In genomic region chr5:149873482-149874002, GRCm38 (mm10) we compare ENCODE assay signal across 27 mouse cellular contexts.
DNase-seq lines count a peak whose midpoint lies in the region; ATAC-seq and TF ChIP-seq lines count a peak whose summit lies in the region.
"Had no signal": no experiment of that assay in that cellular context is flagged by ENCODE, and none has a peak within 500 bp of the region (broad histone marks: within the 10 kb centered on the region; RNA-seq: fewer than 3 reads in every experiment).

No protein-coding gene starts in this region.

- no peak overlapping the region for H3K27ac ChIP-seq in lung, embryonic 15.5 days
- H3K27ac ChIP-seq in intestine, embryonic 15.5 days, result no peak overlapping the region
- H3K27ac ChIP-seq: forebrain, embryonic 10.5 days; hindbrain, postnatal 0 days; liver, embryonic 14.5 days; midbrain, embryonic 10.5 days had no signal

- H3K9me3 ChIP-seq in lung, embryonic 15.5 days, result no peaks in the 10 kb centered on the region
- no peaks in the 10 kb centered on the region for H3K9me3 ChIP-seq in intestine, embryonic 15.5 days
- H3K9me3 ChIP-seq: forebrain, embryonic 10.5 days; heart, embryonic 12.5 days; midbrain, embryonic 10.5 days had no signal

- H3K4me2 ChIP-seq in lung, embryonic 15.5 days, result peak overlapping the region; percentile 35; the same call in 1 of the 2 replicates
- H3K4me2 ChIP-seq in intestine, embryonic 15.5 days (replicated peaks), result peak overlapping the region; percentile 38; the same call in 1 of the 2 replicates
- H3K4me2 ChIP-seq: heart, embryonic 12.5 days had no signal

- H3K27me3 ChIP-seq in lung, embryonic 15.5 days, result no peaks in the 10 kb centered on the region
- no peaks in the 10 kb centered on the region for H3K27me3 ChIP-seq in Patski
- no peaks in the 10 kb centered on the region for H3K27me3 ChIP-seq in intestine, embryonic 15.5 days (replicated peaks)
- H3K27me3 ChIP-seq: heart, embryonic 12.5 days had no signal

- no peak overlapping the region for H3K9ac ChIP-seq in lung, embryonic 15.5 days
- H3K9ac ChIP-seq in intestine, embryonic 15.5 days, result no peak overlapping the region
- H3K9ac ChIP-seq: heart, embryonic 12.5 days; liver, embryonic 14.5 days had no signal

- CTCF ChIA-PET in Patski (lab: Charles Lee), result no interaction called here

- peaks cover 4% of the 10 kb centered on the region; the same call in 1 of the 2 replicates for H3K4me1 ChIP-seq in lung, embryonic 15.5 days
- no peaks in the 10 kb centered on the region for H3K4me1 ChIP-seq in intestine, embryonic 15.5 days (replicated peaks)
- H3K4me1 ChIP-seq: heart, embryonic 12.5 days had no signal

- no peak for TF ChIP-seq CTCF in Patski (IDR thresholded peaks at IDR 0.05)

- in situ Hi-C loops in Patski (cut with MboI; ENCODE audit: low pct_unique_long_range_greater_than_20kb), result no loop called here

- no peak for DNase-seq in lung, postnatal 25 days (ENCODE audit: low spot score)
- DNase-seq in ES-CJ7 (ENCODE audit: low read depth, low spot score) (peak; percentile 56), Patski (ENCODE audit: low read depth, low spot score) (no peak)
- DNase-seq in cerebellum, postnatal 4 days (ENCODE audit: low spot score in 2 of 2), result no peak
- DNase-seq in gastrocnemius, postnatal 10 days, result no peak
- DNase-seq in left cerebral cortex, adult 9 months (ENCODE audit: low spot score in 2 of 2), result no peak
- DNase-seq: adrenal gland, postnatal 14 days; cerebellum, adult 2 months; cerebellum, postnatal 36 days; gastrocnemius, postnatal 14 days; heart, adult 18-20 months; heart, postnatal 10 days; kidney, adult 2 months; kidney, postnatal 36 days; right cerebral cortex, adult 18-20 months; right cerebral cortex, postnatal 4 days had no signal

- H3K4me3 ChIP-seq in lung, embryonic 15.5 days, result no peak overlapping the region; the same call in 1 of the 2 replicates
- H3K4me3 ChIP-seq in intestine, embryonic 15.5 days (replicated peaks), result no peak overlapping the region
- H3K4me3 ChIP-seq: forebrain, embryonic 10.5 days; heart, embryonic 12.5 days; midbrain, embryonic 10.5 days; myocyte had no signal

- 24% methylated on average over 9 of the region's 9 CpGs for WGBS in lung, embryonic 15.5 days
- 27% methylated on average over 9 of the region's 9 CpGs for WGBS in intestine, embryonic 15.5 days

- POLR2A ChIA-PET in Patski (lab: Charles Lee), result no interaction called here

- ATAC-seq in lung, embryonic 15.5 days (ENCODE audit: borderline replicate concordance, extremely low read depth, low FRiP score, low TSS enrichment), result no peak
- peak; percentile 1 for ATAC-seq in Patski
- peak; percentile 63 for ATAC-seq in intestine, embryonic 15.5 days
- ATAC-seq: activated CD4-positive, CD25-positive, alpha-beta regulatory T cell, adult 4 months; forebrain, embryonic 16.5 days; hindbrain, postnatal 0 days; midbrain, embryonic 16.5 days had no signal

- no peaks in the 10 kb centered on the region for H3K36me3 ChIP-seq in lung, embryonic 15.5 days
- no peaks in the 10 kb centered on the region for H3K36me3 ChIP-seq in intestine, embryonic 15.5 days
- H3K36me3 ChIP-seq: forebrain, embryonic 10.5 days; heart, embryonic 12.5 days; midbrain, embryonic 10.5 days had no signal
